Mouse (Mus musculus) lung, postnatal 0 days (tissue): ENCODE data around the gene Coro2a. TPM values are rescaled to one million over a fixed set of nuclear protein-coding genes. Genes with fewer than 3 reads are reported as not detected.

Experiments
- ATAC-seq: fragments of 200-750 bp; cut with Nextera tagmentation; 2 replicates; pipeline ENCODE4 v1.8.0; 2017; ENCODE audit warnings: moderate library complexity
- DNase-seq: peaks from one replicate; pipeline ENCODE4 v3.0.0-alpha.2; 2016; ENCODE audit warnings: low spot score
- H3K27ac ChIP-seq: fragments of 300-500 bp; sonication (generic); 2 replicates; pipeline ENCODE4 v1.5.1; 2014; ENCODE audit warnings: antibody characterized with exemption, mild to moderate bottlenecking, low read length, mixed read lengths
- H3K27me3 ChIP-seq: fragments of 300-500 bp; sonication (generic); replicated peaks from 2 replicates; pipeline ENCODE4 v1.6.1; 2014; ENCODE audit warnings: low read length, mixed read lengths; ENCODE audit not compliant: insufficient read depth
- H3K36me3 ChIP-seq: fragments of 300-500 bp; sonication (generic); 2 replicates; pipeline ENCODE4 v1.6.1; 2014; ENCODE audit warnings: low read length, mixed read lengths; ENCODE audit not compliant: insufficient read depth
- H3K4me1 ChIP-seq: fragments of 300-500 bp; sonication (generic); 2 replicates; pipeline ENCODE4 v1.6.1; 2014; ENCODE audit warnings: antibody characterized with exemption, low read depth, low read length, mixed read lengths; ENCODE audit not compliant: insufficient read depth
- H3K4me2 ChIP-seq: fragments of 300-500 bp; sonication (generic); replicated peaks from 2 replicates; pipeline ENCODE4 v1.6.1; 2014; ENCODE audit warnings: low read depth, mild to moderate bottlenecking, low read length, moderate library complexity, mixed read lengths
- H3K4me3 ChIP-seq: fragments of 300-500 bp; sonication (generic); 2 replicates; pipeline ENCODE4 v1.5.1; 2014; ENCODE audit warnings: low read depth, low read length
- H3K9ac ChIP-seq: fragments of 300-500 bp; sonication (generic); replicated peaks from 2 replicates; pipeline ENCODE4 v1.6.1; 2014; ENCODE audit warnings: low read depth, mild to moderate bottlenecking
- H3K9me3 ChIP-seq: fragments of 300-500 bp; sonication (generic); 2 replicates; pipeline ENCODE4 v1.6.1; 2016; ENCODE audit warnings: low read length, mixed read lengths
- CTCF ChIP-seq: IDR thresholded peaks from 2 replicates; pipeline ENCODE4 v1.5.1; 2016; ENCODE audit warnings: antibody characterized with exemption, mild to moderate bottlenecking
- EP300 ChIP-seq: IDR thresholded peaks from 2 replicates; pipeline ENCODE4 v1.6.1; 2016; ENCODE audit warnings: antibody characterized with exemption, mild to moderate bottlenecking, control low read depth
- whole genome bisulfite sequencing: fragments of 180-500 bp; shearing (Covaris S2); extraction: QIAGEN DNeasy Blood & Tissue Kit; methylation state at CpG from one replicate; pipeline ENCODE4 v1.1.7; 2014; 5-methylcytosine and 5-hydroxymethylcytosine counted together
- polyA plus RNA-seq: library from polyadenylated mRNA; unstranded; fragments of >200 nt; fragmentation: Nextera tagmentation; extraction: Ambion mirVana; gene quantifications from 2 replicates; pipeline ENCODE4 v1.2.1, GENCODE M21; 2015

The Coro2a gene
- polyA plus RNA-seq, 1 experiment from 2014 or later: 2.3 TPM

GRCm38 (mm10) chr4:46545498-46545897 is 56.5 kb downstream of the Coro2a start:
- H3K4me2 ChIP-seq: no peak overlapping the region

DNA sequence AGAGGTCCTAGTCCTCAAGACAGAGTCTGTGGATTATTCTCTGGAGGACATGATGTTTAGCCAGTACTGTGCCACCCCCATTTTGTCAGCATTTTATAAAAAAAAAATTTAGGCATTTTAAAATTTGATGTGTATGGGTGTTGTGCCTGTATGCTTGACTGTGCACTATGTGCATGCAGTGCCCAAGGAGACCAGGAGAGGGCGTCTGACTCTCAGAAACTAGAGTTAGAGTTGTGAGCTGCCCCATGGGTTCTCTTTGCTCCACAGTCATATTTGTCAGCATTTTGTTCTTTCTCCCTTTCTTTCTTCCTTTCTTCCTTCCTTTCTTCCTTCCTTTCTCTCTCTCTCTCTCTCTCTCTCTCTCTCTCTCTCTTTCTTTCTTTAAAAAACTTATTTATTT is 57.7 kb downstream of the Coro2a start:
- no peak overlapping the region for H3K27ac ChIP-seq
- no peaks in the 10 kb centered on the region for H3K9me3 ChIP-seq
- no peaks in the 10 kb centered on the region for H3K27me3 ChIP-seq
- 19% methylated on average over 1 of the region's 1 CpGs for WGBS
- TF ChIP-seq CTCF (peak; percentile 53), EP300 (no peak)
- H3K4me3 ChIP-seq: no peak overlapping the region
- H3K36me3 ChIP-seq: no peaks in the 10 kb centered on the region
- no peaks in the 10 kb centered on the region for H3K4me1 ChIP-seq
- ATAC-seq: no peak
- H3K9ac ChIP-seq: no peak overlapping the region
- peak; percentile 27 for DNase-seq
- H3K4me2 ChIP-seq: no peak overlapping the region

More at GRCm38 (mm10) chr4:46545498-46545897, 56.5 kb downstream of the Coro2a start:
- WGBS: 8% methylated on average over 9 of the region's 9 CpGs
- Histone ChIP-seq H3K4me1 (no peaks in the 10 kb centered on the region), H3K9ac (no peak overlapping the region), H3K4me3 (no peak overlapping the region), H3K27me3 (no peaks in the 10 kb centered on the region), H3K36me3 (no peaks in the 10 kb centered on the region), H3K9me3 (no peaks in the 10 kb centered on the region), H3K27ac (no peak overlapping the region)
- DNase-seq: peak; percentile 59
- TF ChIP-seq CTCF (peak; percentile 37), EP300 (no peak)
- ATAC-seq: peak; percentile 78

GRCm38 (mm10) chr4:46543366-46544050 is 58.5 kb downstream of the Coro2a start:
- ATAC-seq: no peak
- no peak overlapping the region for H3K9ac ChIP-seq
- TF ChIP-seq CTCF (no peak), EP300 (no peak)
- H3K27ac ChIP-seq: no peak overlapping the region
- H3K4me2 ChIP-seq: no peak overlapping the region
- no peaks in the 10 kb centered on the region for H3K4me1 ChIP-seq
- no peaks in the 10 kb centered on the region for H3K36me3 ChIP-seq
- 85% methylated on average over 13 of the region's 13 CpGs for WGBS
- no peak overlapping the region for H3K4me3 ChIP-seq
- H3K27me3 ChIP-seq: no peaks in the 10 kb centered on the region
- H3K9me3 ChIP-seq: no peaks in the 10 kb centered on the region
- no peak for DNase-seq

DNA sequence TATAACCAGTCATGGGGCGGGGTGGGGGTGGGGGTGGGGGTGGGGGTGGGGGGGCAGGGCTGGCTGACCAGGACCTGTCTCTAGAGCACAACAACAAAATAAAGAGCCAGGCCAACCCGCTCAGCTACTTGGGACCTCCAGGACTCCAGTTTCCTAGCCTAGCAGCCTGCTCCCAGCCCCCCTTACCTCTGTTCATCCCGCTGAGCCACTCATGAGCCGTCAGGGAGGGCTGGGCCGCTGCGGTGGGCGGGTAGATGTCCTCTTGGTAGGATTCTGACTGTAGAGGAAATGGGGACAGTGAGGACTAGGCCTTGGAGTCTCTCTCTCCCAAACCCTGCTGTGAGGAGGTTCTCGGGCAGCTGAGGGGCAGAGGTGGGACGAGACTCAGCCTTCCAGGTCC is 60.3 kb downstream of the Coro2a start:
- Histone ChIP-seq H3K4me3 (no peak overlapping the region), H3K36me3 (no peaks in the 10 kb centered on the region), H3K4me1 (no peaks in the 10 kb centered on the region), H3K27ac (no peak overlapping the region), H3K27me3 (no peaks in the 10 kb centered on the region; the same call in 1 of the 2 replicates), H3K9ac (no peak overlapping the region), H3K9me3 (no peaks in the 10 kb centered on the region), H3K4me2 (no peak overlapping the region)
- DNase-seq (no peak), ATAC-seq (no peak)
- no peak for TF ChIP-seq CTCF
- no peak for TF ChIP-seq EP300
- 46% methylated on average over 9 of the region's 9 CpGs for WGBS

- no peak for ATAC-seq
- Histone ChIP-seq H3K27ac (no peak overlapping the region), H3K4me1 (peaks cover 9% of the 10 kb centered on the region; the same call in 1 of the 2 replicates), H3K9ac (no peak overlapping the region), H3K4me3 (no peak overlapping the region), H3K9me3 (no peaks in the 10 kb centered on the region), H3K4me2 (no peak overlapping the region), H3K27me3 (peaks cover 8% of the 10 kb centered on the region; the same call in 1 of the 2 replicates), H3K36me3 (no peaks in the 10 kb centered on the region)
- WGBS: 53% methylated on average over 9 of the region's 9 CpGs
- DNase-seq: no peak
- TF ChIP-seq EP300 (no peak), CTCF (no peak)
Measured at GRCm38 (mm10) chr4:46539167-46539566, 62.8 kb downstream of the Coro2a start.

DNA sequence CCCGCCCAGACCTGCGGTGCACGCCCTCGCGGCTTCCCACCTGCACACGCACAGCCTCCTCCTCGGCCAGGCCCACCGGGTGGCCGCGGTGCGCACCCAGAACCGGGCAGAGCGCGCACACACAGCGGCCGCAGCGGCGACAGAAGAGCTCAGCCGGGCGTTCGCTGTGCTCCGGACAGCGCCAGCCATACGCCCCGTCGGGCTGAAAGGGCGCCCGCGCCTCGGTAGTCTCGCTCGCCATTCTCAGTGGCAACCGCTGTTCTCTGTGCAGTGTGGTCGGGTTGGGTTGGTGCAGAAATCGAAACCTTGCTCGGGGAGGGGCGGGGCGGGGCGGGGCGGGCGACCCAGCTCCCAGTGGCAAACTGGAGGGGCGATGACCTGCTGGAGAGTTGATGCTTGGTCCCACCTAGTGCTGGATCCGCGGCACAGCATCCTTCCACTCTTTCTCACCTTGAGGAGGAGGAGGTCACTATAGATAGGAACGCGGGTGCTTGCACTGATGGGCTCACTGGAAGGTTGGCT is 66.1 kb downstream of the Coro2a start, which contains the start of gene Trim14:
Gene Trim14 (minus strand): TSS at position 302 of the 522 bp plus-strand sequence.
- H3K9me3 ChIP-seq: no peaks in the 10 kb centered on the region
- TF ChIP-seq CTCF: peak; percentile 52
- TF ChIP-seq EP300: no peak
- WGBS: 1% methylated on average over 44 of the region's 46 CpGs
- peaks cover 8% of the 10 kb centered on the region; the same call in 1 of the 2 replicates for H3K27me3 ChIP-seq
- no peak within 1 kb of the TSS for H3K27ac ChIP-seq
- H3K36me3 ChIP-seq: no peaks in the 10 kb centered on the region
- ATAC-seq: peak; percentile 88
- H3K4me2 ChIP-seq: peak within 1 kb of the TSS; percentile 84
- H3K4me3 ChIP-seq: peak within 1 kb of the TSS; percentile 58
- peak; percentile 81 for DNase-seq
- peaks cover 9% of the 10 kb centered on the region; the same call in 1 of the 2 replicates for H3K4me1 ChIP-seq
- peak within 1 kb of the TSS; percentile 26; the same call in 1 of the 2 replicates for H3K9ac ChIP-seq
